Mouse (Mus musculus) embryonic fibroblast, embryonic 13.5 days (primary cell): ENCODE measurements around the gene Slc3a1.

Experiments
- CTCF ChIP-seq: IDR thresholded peaks from 2 replicates; pipeline ENCODE4 v1.5.1; 2011; ENCODE audit warnings: mild to moderate bottlenecking, control low read depth, low read length, moderate library complexity, borderline replicate concordance; ENCODE audit not compliant: insufficient read depth
- POLR2A ChIP-seq: IDR thresholded peaks from 2 replicates; pipeline ENCODE4 v1.6.1; 2011; ENCODE audit warnings: low read depth, mild to moderate bottlenecking, control low read depth, low read length, moderate library complexity

DNA sequence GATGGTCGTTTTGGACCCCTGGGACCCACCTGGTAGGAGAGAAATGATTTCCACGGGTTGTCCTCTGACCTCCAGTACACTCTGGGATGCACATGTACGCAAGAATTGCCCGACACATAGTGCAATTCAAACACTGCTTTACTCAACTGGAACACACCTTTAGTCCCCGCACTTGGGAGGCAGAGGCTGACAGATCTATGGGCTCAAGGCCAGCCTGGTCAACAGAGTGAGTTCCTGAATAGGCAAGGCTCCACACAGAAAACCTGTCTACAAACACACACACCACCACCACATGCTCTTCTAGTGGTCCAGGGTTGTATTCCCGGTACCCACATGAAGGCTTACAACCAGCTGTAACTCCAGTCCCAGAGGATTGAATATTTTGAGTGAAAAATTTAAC, 3.0 kb upstream of the Slc3a1 start:
- TF ChIP-seq POLR2A (no peak), CTCF (no peak)
